Mouse (Mus musculus): ENCODE data around the gene Mybpc2. TPM values are rescaled to one million over a fixed set of nuclear protein-coding genes. Genes with fewer than 3 reads are reported as not detected.

The Mybpc2 gene
- polyA plus RNA-seq, 1 experiment from 2014 or later = 0.13 TPM

DNA sequence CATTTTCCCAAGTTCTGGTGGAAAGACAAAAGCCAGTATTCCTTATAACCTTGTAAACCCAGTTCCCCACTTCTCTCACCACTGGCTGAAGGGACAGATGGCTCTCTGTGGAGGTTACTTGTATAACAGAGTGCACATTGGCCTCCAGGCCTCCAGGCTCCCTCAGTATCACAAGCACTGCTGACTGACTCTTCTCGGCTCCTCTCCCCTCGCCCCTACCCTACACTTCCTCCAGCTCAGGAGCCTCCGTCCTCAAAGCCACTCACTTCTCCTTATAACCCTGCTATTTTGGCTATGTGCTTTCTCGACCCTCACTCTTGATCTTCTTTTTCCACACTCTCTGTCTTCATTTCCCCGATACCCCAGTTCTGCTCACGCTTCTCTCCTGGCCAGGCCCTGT is 41.0 kb upstream of the Mybpc2 start:
- Histone ChIP-seq H3K4me1 (replicated peaks; ENCODE audit: control insufficient read depth, insufficient read depth, low read length) (no peaks in the 10 kb centered on the region), H3K4me3 (ENCODE audit: low read depth, low read length) (no peak overlapping the region), H3K27me3 (replicated peaks; ENCODE audit: control insufficient read depth, insufficient read depth, low read length) (no peaks in the 10 kb centered on the region; the same call in 1 of the 2 replicates), H3K27ac (ENCODE audit: low read depth, low read length) (no peak overlapping the region), H3K9ac (ENCODE audit: low read depth, low read length) (no peak overlapping the region), H3K9me3 (ENCODE audit: control insufficient read depth) (no peaks in the 10 kb centered on the region), H3K4me2 (replicated peaks; ENCODE audit: low read depth) (no peak overlapping the region), H3K36me3 (ENCODE audit: control insufficient read depth, insufficient read depth) (no peaks in the 10 kb centered on the region)
- WGBS = 72% methylated on average over 6 of the region's 6 CpGs
- no peak for TF ChIP-seq CTCF (IDR thresholded peaks at IDR 0.05; ENCODE audit: low read depth)
- ATAC-seq = no peak

DNA sequence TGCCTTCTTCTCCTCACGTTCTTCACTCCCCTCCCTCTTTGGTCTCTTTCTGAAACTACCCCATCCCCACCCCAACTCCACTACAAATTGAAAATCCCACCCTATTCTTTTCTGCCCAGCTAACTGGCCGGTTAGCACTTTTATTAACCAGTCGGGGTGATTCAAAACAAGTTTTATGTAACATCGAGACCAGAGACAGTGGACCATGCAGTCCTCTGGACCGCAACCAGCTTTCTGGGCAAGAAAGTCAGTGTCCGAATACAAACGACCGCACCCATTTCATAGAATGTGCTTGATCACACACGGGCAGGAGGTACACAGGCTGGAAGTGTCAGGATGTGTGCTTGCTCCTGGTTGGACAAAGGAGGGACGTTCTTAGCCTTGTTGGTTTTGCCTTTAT is 40.0 kb upstream of the Mybpc2 start:
- H3K27me3 ChIP-seq (replicated peaks; ENCODE audit: control insufficient read depth, insufficient read depth, low read length) = no peaks in the 10 kb centered on the region; the same call in 1 of the 2 replicates
- no peak for TF ChIP-seq CTCF (IDR thresholded peaks at IDR 0.05; ENCODE audit: low read depth)
- H3K9ac ChIP-seq (ENCODE audit: low read depth, low read length) = no peak overlapping the region
- WGBS = 83% methylated on average over 10 of the region's 10 CpGs
- ATAC-seq = no peak
- H3K4me3 ChIP-seq (ENCODE audit: low read depth, low read length) = no peak overlapping the region
- no peaks in the 10 kb centered on the region for H3K9me3 ChIP-seq (ENCODE audit: control insufficient read depth)
- no peaks in the 10 kb centered on the region for H3K36me3 ChIP-seq (ENCODE audit: control insufficient read depth, insufficient read depth)
- H3K4me1 ChIP-seq (replicated peaks; ENCODE audit: control insufficient read depth, insufficient read depth, low read length) = no peaks in the 10 kb centered on the region
- H3K4me2 ChIP-seq (replicated peaks; ENCODE audit: low read depth) = no peak overlapping the region
- no peak overlapping the region for H3K27ac ChIP-seq (ENCODE audit: low read depth, low read length)

DNA sequence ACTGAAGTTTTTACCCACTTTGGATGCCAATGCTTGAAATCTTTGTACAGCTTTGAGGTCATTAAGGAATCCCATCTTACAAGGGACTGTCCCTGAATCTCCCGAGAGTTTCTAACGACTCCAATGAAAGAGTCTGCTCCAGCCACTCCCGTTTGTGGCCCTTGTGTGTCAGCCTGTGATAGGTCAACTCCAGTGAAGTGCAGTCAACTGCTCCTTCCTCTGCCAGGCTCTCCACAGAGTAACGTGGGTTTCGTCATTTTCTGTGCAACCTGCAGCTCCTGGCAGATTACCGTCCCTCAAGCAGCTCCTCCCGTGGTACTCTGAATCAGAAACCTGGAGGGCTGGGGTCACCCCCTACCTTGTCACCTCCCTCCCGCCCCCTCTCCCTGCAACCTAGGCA is 38.8 kb upstream of the Mybpc2 start:
- no peak overlapping the region for H3K9ac ChIP-seq (ENCODE audit: low read depth, low read length)
- H3K4me2 ChIP-seq (replicated peaks; ENCODE audit: low read depth) = no peak overlapping the region
- H3K4me1 ChIP-seq (replicated peaks; ENCODE audit: control insufficient read depth, insufficient read depth, low read length) = no peaks in the 10 kb centered on the region
- 41% methylated on average over 8 of the region's 8 CpGs for WGBS
- H3K36me3 ChIP-seq (ENCODE audit: control insufficient read depth, insufficient read depth) = no peaks in the 10 kb centered on the region
- no peak overlapping the region for H3K4me3 ChIP-seq (ENCODE audit: low read depth, low read length)
- H3K27ac ChIP-seq (ENCODE audit: low read depth, low read length) = no peak overlapping the region
- no peak for ATAC-seq
- H3K9me3 ChIP-seq (ENCODE audit: control insufficient read depth) = no peaks in the 10 kb centered on the region
- no peaks in the 10 kb centered on the region for H3K27me3 ChIP-seq (replicated peaks; ENCODE audit: control insufficient read depth, insufficient read depth, low read length)
- TF ChIP-seq CTCF (IDR thresholded peaks at IDR 0.05; ENCODE audit: low read depth) = no peak

DNA sequence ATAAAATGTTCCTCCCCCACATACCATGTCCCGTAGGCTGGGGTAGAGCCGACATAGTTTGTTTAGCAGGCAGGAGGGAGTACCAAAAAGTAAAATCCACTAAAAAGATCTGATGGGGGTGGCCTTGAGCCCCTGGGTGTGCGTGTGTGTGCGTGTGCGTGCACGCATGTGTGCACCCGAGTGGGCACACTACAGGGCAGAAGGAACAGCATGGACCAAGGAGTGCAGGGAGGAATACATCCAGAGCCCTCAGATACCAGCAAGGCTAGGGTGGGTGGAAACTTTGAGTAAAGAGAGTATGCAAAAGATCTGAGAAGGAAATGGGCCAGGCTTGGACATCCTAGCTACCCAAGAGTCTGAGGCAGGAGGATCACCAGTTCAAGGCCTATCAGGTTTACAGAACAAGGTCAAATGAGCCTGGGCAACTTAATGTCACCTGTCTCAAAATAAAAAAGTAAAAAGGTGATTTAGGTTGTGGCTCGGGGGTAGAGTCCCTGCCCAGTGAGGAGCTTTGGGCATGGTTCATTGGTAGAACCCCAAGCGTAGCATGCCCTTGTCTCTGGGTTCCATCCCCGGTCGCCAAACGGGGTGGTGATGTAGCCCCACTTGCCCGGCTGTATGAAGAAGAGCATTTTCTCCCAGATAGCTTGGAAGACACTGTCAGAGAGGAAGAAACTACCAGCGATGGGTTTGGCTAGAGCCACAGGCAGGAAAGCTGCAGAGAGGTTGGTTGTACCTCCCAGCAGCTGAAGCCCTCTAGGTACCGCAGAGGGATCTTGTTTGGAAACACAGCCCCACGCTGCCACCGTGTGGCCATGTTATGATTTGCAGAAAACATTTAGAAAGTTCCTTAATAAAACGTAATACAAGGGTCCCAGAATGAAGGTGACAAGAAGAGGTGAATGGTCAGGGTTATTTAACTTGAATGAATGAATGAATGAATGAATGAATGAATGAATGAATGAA is 36.3 kb upstream of the Mybpc2 start:
- ATAC-seq = no peak
- H3K9me3 ChIP-seq (ENCODE audit: control insufficient read depth) = no peaks in the 10 kb centered on the region
- WGBS = 53% methylated on average over 18 of the region's 18 CpGs
- no peak overlapping the region for H3K4me2 ChIP-seq (replicated peaks; ENCODE audit: low read depth)
- no peak overlapping the region for H3K4me3 ChIP-seq (ENCODE audit: low read depth, low read length)
- TF ChIP-seq CTCF (IDR thresholded peaks at IDR 0.05; ENCODE audit: low read depth) = peak; percentile 87
- no peaks in the 10 kb centered on the region for H3K27me3 ChIP-seq (replicated peaks; ENCODE audit: control insufficient read depth, insufficient read depth, low read length)
- H3K9ac ChIP-seq (ENCODE audit: low read depth, low read length) = no peak overlapping the region
- no peaks in the 10 kb centered on the region for H3K4me1 ChIP-seq (replicated peaks; ENCODE audit: control insufficient read depth, insufficient read depth, low read length)
- no peaks in the 10 kb centered on the region for H3K36me3 ChIP-seq (ENCODE audit: control insufficient read depth, insufficient read depth)
- no peak overlapping the region for H3K27ac ChIP-seq (ENCODE audit: low read depth, low read length)

DNA sequence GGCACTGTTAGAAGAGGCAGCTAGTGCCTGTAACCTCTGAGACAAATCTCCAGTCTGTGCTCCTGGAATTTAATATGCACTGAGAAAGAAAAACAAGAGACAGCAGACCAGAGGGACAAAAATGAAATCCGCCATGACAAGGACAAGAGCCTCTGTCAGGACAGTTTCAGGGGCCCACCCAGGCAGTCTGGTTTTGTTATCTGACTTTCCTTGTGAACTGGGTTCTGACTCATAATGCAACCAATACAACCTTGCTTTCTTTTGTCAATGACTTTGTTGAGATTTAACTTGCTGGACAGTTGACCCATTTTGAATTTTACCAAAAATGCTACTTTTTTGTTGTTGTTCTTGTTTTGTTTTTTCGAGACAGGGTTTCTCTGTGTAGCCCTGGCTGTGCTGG is 33.2 kb upstream of the Mybpc2 start:
- Histone ChIP-seq H3K27ac (ENCODE audit: low read depth, low read length) (peak overlapping the region; percentile 70), H3K4me3 (ENCODE audit: low read depth, low read length) (no peak overlapping the region), H3K36me3 (ENCODE audit: control insufficient read depth, insufficient read depth) (no peaks in the 10 kb centered on the region), H3K9ac (ENCODE audit: low read depth, low read length) (no peak overlapping the region), H3K4me1 (replicated peaks; ENCODE audit: control insufficient read depth, insufficient read depth, low read length) (no peaks in the 10 kb centered on the region), H3K4me2 (replicated peaks; ENCODE audit: low read depth) (no peak overlapping the region), H3K9me3 (ENCODE audit: control insufficient read depth) (no peaks in the 10 kb centered on the region), H3K27me3 (replicated peaks; ENCODE audit: control insufficient read depth, insufficient read depth, low read length) (no peaks in the 10 kb centered on the region)
- no peak for TF ChIP-seq CTCF (IDR thresholded peaks at IDR 0.05; ENCODE audit: low read depth)
- WGBS = 64% methylated on average over 2 of the region's 2 CpGs
- no peak for ATAC-seq

DNA sequence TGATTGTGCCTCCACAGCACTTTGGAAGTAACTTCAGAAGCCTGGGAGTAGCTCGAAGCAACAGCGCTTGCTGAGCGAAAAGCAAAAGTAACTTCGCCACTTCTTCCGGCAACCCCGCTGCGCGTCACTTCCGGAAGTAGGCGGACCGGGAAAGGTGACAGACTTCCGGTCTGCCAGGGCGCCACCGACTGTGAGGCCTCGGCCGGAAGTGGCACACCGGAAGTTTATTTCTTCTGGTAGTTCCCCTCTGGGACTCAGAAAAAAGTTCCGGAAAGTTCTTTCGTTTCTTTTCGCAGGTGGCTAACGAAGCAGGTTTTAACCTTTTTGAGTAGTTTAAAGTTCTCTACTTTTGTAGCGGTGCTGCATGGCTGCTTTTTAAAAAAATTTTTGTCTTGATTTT is 29.4 kb upstream of the Mybpc2 start, which contains the start of gene Nr1h2:
Gene Nr1h2, minus strand, starts transcription at position 126 of the 400 bp plus-strand sequence.
- ATAC-seq = peak; percentile 84
- Histone ChIP-seq H3K4me2 (replicated peaks; ENCODE audit: low read depth) (peak within 1 kb of the TSS; percentile 70), H3K4me3 (ENCODE audit: low read depth, low read length) (peak within 1 kb of the TSS; percentile 61), H3K4me1 (replicated peaks; ENCODE audit: control insufficient read depth, insufficient read depth, low read length) (no peaks in the 10 kb centered on the region), H3K9ac (ENCODE audit: low read depth, low read length) (peak within 1 kb of the TSS; percentile 56), H3K27ac (ENCODE audit: low read depth, low read length) (peak within 1 kb of the TSS; percentile 95), H3K36me3 (ENCODE audit: control insufficient read depth, insufficient read depth) (peaks cover 33% of the 10 kb centered on the region), H3K27me3 (replicated peaks; ENCODE audit: control insufficient read depth, insufficient read depth, low read length) (no peaks in the 10 kb centered on the region), H3K9me3 (ENCODE audit: control insufficient read depth) (no peaks in the 10 kb centered on the region)
- WGBS = under 1% methylated on average over 22 of the region's 22 CpGs
- TF ChIP-seq CTCF (IDR thresholded peaks at IDR 0.05; ENCODE audit: low read depth) = 0 out of 2 replicates have a peak, but pooled peaks have one; percentile 4

All from intestine, postnatal 0 days (tissue).